Mouse (Mus musculus) liver, embryonic 14.5 days (tissue): ENCODE results near the gene Adipor2. TPM values are rescaled to one million over a fixed set of nuclear protein-coding genes. Genes with fewer than 3 reads are reported as not detected.

Source experiments
- ATAC-seq: fragments of 200-750 bp; cut with Nextera tagmentation; 2 replicates; pipeline ENCODE4 v1.8.0; 2017; ENCODE audit warnings: moderate number of reproducible peaks, mild to moderate bottlenecking, moderate library complexity; ENCODE audit not compliant: insufficient read depth
- DNase-seq, 3 experiments: peaks; one replicate each; pipeline ENCODE4 v3.0.0-alpha.2; 2012 to 2013; ENCODE audit warnings: low read depth in 3 of 3, low spot score in 3 of 3
- H3K27ac ChIP-seq: fragments of 300-500 bp; sonication (generic); 2 replicates; pipeline ENCODE4 v1.5.1; 2014; ENCODE audit warnings: moderate library complexity, mild to moderate bottlenecking, control low read depth, inconsistent platforms
- H3K27me3 ChIP-seq: fragments of 300-500 bp; sonication (generic); 2 replicates; pipeline ENCODE4 v1.6.1; 2014; ENCODE audit warnings: mild to moderate bottlenecking, low read length, moderate library complexity; ENCODE audit not compliant: control insufficient read depth, insufficient read depth
- H3K36me3 ChIP-seq: fragments of 300-500 bp; sonication (generic); replicated peaks from 2 replicates; pipeline ENCODE4 v1.6.1; 2014; ENCODE audit warnings: low read depth; ENCODE audit not compliant: control insufficient read depth, insufficient read depth
- H3K4me1 ChIP-seq, 2 experiments: fragments of 200-500 bp in 1 of 2; fragments of 300-500 bp in 1 of 2; sonication (generic) in 1 of 2; replicated peaks; 2 replicates each; pipeline ENCODE4 v1.6.1; 2012 to 2014; ENCODE audit warnings: antibody characterized with exemption in 1 of 2, inconsistent platforms in 1 of 2, low read length in 1 of 2; ENCODE audit not compliant: control insufficient read depth in 2 of 2, insufficient read depth in 2 of 2
- H3K4me2 ChIP-seq: fragments of 300-500 bp; sonication (generic); 2 replicates; pipeline ENCODE4 v1.6.1; 2014; ENCODE audit warnings: low read depth, mild to moderate bottlenecking, control low read depth, moderate library complexity
- H3K4me3 ChIP-seq, 2 experiments: fragments of 200-500 bp in 1 of 2; fragments of 300-500 bp in 1 of 2; sonication (generic) in 1 of 2; 2 replicates each; pipeline ENCODE4 v1.5.1; 2012 to 2014; ENCODE audit warnings: low read depth in 2 of 2, low read length in 2 of 2, mild to moderate bottlenecking in 2 of 2, control low read depth in 1 of 2, inconsistent platforms in 1 of 2, moderate library complexity in 1 of 2; ENCODE audit not compliant: insufficient read depth in 1 of 2
- H3K9ac ChIP-seq: fragments of 300-500 bp; sonication (generic); replicated peaks from 2 replicates; pipeline ENCODE4 v1.6.1; 2014; ENCODE audit warnings: mild to moderate bottlenecking, control low read depth, moderate library complexity
- H3K9me3 ChIP-seq: fragments of 300-500 bp; sonication (generic); 2 replicates; pipeline ENCODE4 v1.6.1; 2016; ENCODE audit warnings: low read length, mixed read lengths; ENCODE audit not compliant: control insufficient read depth
- CTCF ChIP-seq: IDR thresholded peaks from 2 replicates; pipeline ENCODE4 v1.5.1; 2016; ENCODE audit warnings: antibody characterized with exemption, low read depth, control low read depth
- EP300 ChIP-seq: IDR thresholded peaks from 2 replicates; pipeline ENCODE4 v1.6.1; 2016; ENCODE audit warnings: antibody characterized with exemption, low read depth
- WGBS: fragments of 180-500 bp; shearing (Covaris S2); extraction: QIAGEN DNeasy Blood & Tissue Kit; methylation state at CpG from one replicate; pipeline ENCODE4 v1.1.7; 2014; ENCODE audit not compliant: insufficient replicate concordance; 5-methylcytosine and 5-hydroxymethylcytosine counted together
- polyA plus RNA-seq, 2 experiments: library from polyadenylated mRNA; depleted of rRNA in 1 of 2; stranded (reverse) in 1 of 2; unstranded in 1 of 2; fragments of >200 nt; fragmentation: Nextera tagmentation in 1 of 2; extraction: Ambion mirVana in 1 of 2; gene quantifications; 2 replicates each; pipeline versions ENCODE4 v1.2.1 to v1.2.3; 2012 to 2014

Adipor2 gene
- polyA plus RNA-seq, 2 experiments = 17.7 to 18.4 TPM

- 62% methylated on average over 10 of the region's 10 CpGs for WGBS
- Histone ChIP-seq H3K4me1 (no peaks in the 10 kb centered on the region), H3K9ac (no peak overlapping the region), H3K4me3 (no peak overlapping the region), H3K4me2 (no peak overlapping the region), H3K36me3 (no peaks in the 10 kb centered on the region), H3K9me3 (no peaks in the 10 kb centered on the region), H3K27me3 (no peaks in the 10 kb centered on the region), H3K27ac (no peak overlapping the region)
- ATAC-seq (no peak), DNase-seq (no peak)
- TF ChIP-seq CTCF (no peak), EP300 (no peak)
These were observed 109.6 kb downstream of the Adipor2 start for GRCm38 (mm10) chr6:119307867-119308413.

- no peak overlapping the region for H3K27ac ChIP-seq
- no peak for ATAC-seq
- DNase-seq = no peak
- no peak overlapping the region for H3K4me2 ChIP-seq
- no peak overlapping the region for H3K4me3 ChIP-seq
- TF ChIP-seq EP300 (no peak), CTCF (no peak)
- no peaks in the 10 kb centered on the region for H3K36me3 ChIP-seq
- no peaks in the 10 kb centered on the region for H3K9me3 ChIP-seq
- 67% methylated on average over 6 of the region's 6 CpGs for WGBS
- no peak overlapping the region for H3K9ac ChIP-seq
- H3K27me3 ChIP-seq = no peaks in the 10 kb centered on the region
- H3K4me1 ChIP-seq = no peaks in the 10 kb centered on the region
These were observed 114.2 kb downstream of the Adipor2 start for GRCm38 (mm10) chr6:119303331-119303730.

Other genes with a start within 250 kb of the Adipor2 start
- 4.9 and 5.3 TPM in 2 replicates for gene Dcp1b, start 242.5 kb downstream of the Adipor2 start, polyA plus RNA-seq (2012; rRNA removed)
- gene Dcp1b, start 242.5 kb downstream of the Adipor2 start, polyA plus RNA-seq (2014; fragmentation: Nextera tagmentation; extraction: Ambion mirVana) = 2.9 TPM in 2 replicates
- 0.20 and 0.26 TPM in 2 replicates for gene Cacna1c, start 221.3 kb downstream of the Adipor2 start, polyA plus RNA-seq (2012; rRNA removed)
- 0.19 and 0.32 TPM in 2 replicates for gene Cacna1c, start 221.3 kb downstream of the Adipor2 start, polyA plus RNA-seq (2014; fragmentation: Nextera tagmentation; extraction: Ambion mirVana)
- gene Cacna2d4, start 181.2 kb downstream of the Adipor2 start, polyA plus RNA-seq (2012; rRNA removed) = 0.01 TPM in 1 of 2 replicates, not detected in the other
- not detected in 2 replicates for gene Cacna2d4, start 181.2 kb downstream of the Adipor2 start, polyA plus RNA-seq (2014; fragmentation: Nextera tagmentation; extraction: Ambion mirVana)
- 0.02 and 0.08 TPM in 2 replicates for gene Lrtm2, start 86.9 kb downstream of the Adipor2 start, polyA plus RNA-seq (2012; rRNA removed)
- gene Lrtm2, start 86.9 kb downstream of the Adipor2 start, polyA plus RNA-seq (2014; fragmentation: Nextera tagmentation; extraction: Ambion mirVana) = 0.04 TPM in 1 of 2 replicates, not detected in the other
- gene Fbxl14, start 62.0 kb upstream of the Adipor2 start, polyA plus RNA-seq (2012; rRNA removed) = 16.3 and 18.8 TPM in 2 replicates
- gene Fbxl14, start 62.0 kb upstream of the Adipor2 start, polyA plus RNA-seq (2014; fragmentation: Nextera tagmentation; extraction: Ambion mirVana) = 3.7 and 3.9 TPM in 2 replicates
- 0.17 and 0.26 TPM in 2 replicates for gene Wnt5b, start 126.6 kb upstream of the Adipor2 start, polyA plus RNA-seq (2012; rRNA removed)
- gene Wnt5b, start 126.6 kb upstream of the Adipor2 start, polyA plus RNA-seq (2014; fragmentation: Nextera tagmentation; extraction: Ambion mirVana) = 0.28 and 0.50 TPM in 2 replicates